Mouse (Mus musculus) gastrocnemius, postnatal 14 days (tissue): ENCODE measurements at regions not wholly inside any gene's neighbourhood (a gene's known extent, or its start where the extent isn't known, plus 50 kb on each side); places are given as distances from the start of the nearest gene placed in this dataset.

ENCODE experiments used
- DNase-seq: peaks from one replicate; pipeline ENCODE4 v3.0.0; 2021; ENCODE audit warnings: mixed read lengths
- intact Hi-C: fragments of 180-260 bp; cut with DNase I; formaldehyde crosslinking; loops from one replicate; pipeline ENCODE4 v1.15.1; 2025; ENCODE audit warnings: low total_unique reads

- DNase-seq: no peak
- intact Hi-C loops: no loop called here
Measured at GRCm38 (mm10) chr13:16716340-16716739, 704.7 kb downstream of the Inhba start.

DNA sequence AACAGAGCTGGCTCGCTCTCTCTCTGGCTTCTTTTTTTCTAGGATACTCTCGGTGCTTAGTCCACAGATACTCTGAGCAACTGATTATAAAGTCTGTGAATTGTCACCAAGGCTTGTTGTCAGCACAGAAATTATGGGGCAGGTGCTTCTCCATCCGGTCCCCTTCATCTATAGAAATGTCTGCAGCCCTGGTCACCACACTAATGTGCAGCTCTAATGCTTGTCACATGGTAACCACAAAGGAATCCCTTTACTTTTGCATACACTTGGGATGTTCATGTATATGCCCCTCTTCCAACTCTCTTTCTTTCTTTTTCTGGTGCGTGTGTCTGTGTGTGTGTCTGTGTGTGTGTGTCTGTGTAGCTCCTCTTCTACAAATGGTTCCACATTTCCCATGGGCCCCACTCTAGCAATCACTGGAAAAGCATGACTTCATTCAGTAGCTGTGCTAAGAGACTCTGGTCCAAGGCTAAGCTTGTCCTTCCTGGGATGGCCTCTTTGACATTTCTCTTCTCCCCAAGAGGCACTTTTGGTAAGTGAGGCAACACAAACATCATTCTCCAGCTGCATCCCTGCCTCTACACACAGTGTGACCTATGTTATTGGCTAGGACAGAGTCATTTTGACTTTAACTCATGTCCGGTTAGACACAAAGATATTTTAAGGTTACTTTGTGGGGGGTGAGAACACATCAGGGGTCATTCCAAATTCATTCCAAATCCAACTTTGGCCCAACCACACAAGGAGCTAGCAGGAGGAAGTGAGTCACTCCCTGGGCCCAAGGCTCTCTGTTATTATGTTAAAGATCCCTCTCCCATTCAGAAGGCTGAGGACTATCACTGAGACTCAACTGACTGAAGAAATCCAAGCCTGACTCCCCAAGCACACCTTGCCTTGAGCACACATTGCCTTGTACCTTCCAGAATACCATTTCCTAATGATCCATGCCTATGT is 705.4 kb downstream of the Inhba start:
- DNase-seq: no peak
- intact Hi-C loops: no loop called here

DNA sequence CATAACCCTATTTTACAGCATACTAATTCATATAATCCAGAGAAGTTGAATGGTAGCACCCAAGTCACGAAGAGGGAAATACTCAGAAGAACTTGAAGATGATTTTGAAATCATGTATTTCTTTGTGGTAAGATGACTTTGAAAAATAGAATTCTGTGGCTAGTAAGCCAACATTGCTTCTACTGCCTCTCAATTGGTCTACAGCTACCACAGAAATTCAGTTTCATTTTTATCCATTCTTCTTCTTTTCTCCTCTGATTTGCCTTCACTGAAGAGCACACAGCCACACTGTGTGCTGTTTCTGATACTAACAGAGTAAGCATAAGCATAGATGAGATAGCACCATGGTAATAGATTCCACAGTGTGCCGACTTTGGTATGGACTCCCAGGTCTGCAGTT is 708.4 kb downstream of the Inhba start:
- DNase-seq: no peak
- intact Hi-C loops: no loop called here

- intact Hi-C loops: no loop called here
- DNase-seq: no peak
Measured at GRCm38 (mm10) chr13:16725350-16725749, 713.7 kb downstream of the Inhba start.

GRCm38 (mm10) chr13:16738313-16738712 is 726.7 kb downstream of the Inhba start:
- intact Hi-C loops: no loop called here
- no peak for DNase-seq

- DNase-seq: no peak
- intact Hi-C loops: no loop called here
Measured at GRCm38 (mm10) chr13:16739563-16739962, 727.9 kb downstream of the Inhba start.

GRCm38 (mm10) chr13:16744237-16744636 is 732.6 kb downstream of the Inhba start:
- intact Hi-C loops: no loop called here
- no peak for DNase-seq

GRCm38 (mm10) chr13:16745644-16746043 is 734.0 kb downstream of the Inhba start:
- intact Hi-C loops: no loop called here
- DNase-seq: no peak

GRCm38 (mm10) chr13:16746451-16746850 is 734.8 kb downstream of the Inhba start:
- no peak for DNase-seq
- intact Hi-C loops: no loop called here

GRCm38 (mm10) chr13:16756264-16756663 is 744.6 kb downstream of the Inhba start:
- DNase-seq: no peak
- intact Hi-C loops: no loop called here

- intact Hi-C loops: no loop called here
- no peak for DNase-seq
Measured at GRCm38 (mm10) chr13:16760045-16760444, 748.4 kb downstream of the Inhba start.

GRCm38 (mm10) chr13:16761415-16761814 is 749.8 kb downstream of the Inhba start:
- intact Hi-C loops: no loop called here
- DNase-seq: peak; percentile 12

DNA sequence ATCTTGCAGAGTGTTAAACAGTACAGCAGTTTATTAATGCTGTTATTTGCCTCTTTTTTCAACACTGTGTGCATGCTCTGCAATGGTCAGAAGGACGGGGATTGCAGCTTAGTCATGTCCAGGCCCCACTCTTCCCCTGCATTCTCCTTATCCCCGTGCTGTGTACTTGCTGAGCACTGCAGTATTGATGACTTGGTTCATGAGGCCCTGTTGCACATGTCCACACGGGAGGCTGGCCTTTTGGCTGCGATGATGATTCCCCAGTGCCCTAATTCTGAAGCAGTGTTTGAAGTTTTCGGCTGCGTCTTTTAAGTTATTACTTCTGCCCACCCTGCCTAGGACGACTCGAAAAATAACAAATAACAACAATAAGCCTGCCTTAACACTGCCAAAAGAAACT is 750.7 kb downstream of the Inhba start:
- intact Hi-C loops: no loop called here
- no peak for DNase-seq

GRCm38 (mm10) chr13:16762727-16763512 is 751.3 kb downstream of the Inhba start:
- no peak for DNase-seq
- intact Hi-C loops: no loop called here

GRCm38 (mm10) chr13:16763746-16764145 is 752.1 kb downstream of the Inhba start:
- peak; percentile 7 for DNase-seq
- intact Hi-C loops: no loop called here

GRCm38 (mm10) chr13:16769409-16769808 is 757.8 kb downstream of the Inhba start:
- DNase-seq: no peak
- intact Hi-C loops: no loop called here

- intact Hi-C loops: no loop called here
- no peak for DNase-seq
Measured at GRCm38 (mm10) chr13:16769848-16770422, 758.3 kb downstream of the Inhba start.

DNA sequence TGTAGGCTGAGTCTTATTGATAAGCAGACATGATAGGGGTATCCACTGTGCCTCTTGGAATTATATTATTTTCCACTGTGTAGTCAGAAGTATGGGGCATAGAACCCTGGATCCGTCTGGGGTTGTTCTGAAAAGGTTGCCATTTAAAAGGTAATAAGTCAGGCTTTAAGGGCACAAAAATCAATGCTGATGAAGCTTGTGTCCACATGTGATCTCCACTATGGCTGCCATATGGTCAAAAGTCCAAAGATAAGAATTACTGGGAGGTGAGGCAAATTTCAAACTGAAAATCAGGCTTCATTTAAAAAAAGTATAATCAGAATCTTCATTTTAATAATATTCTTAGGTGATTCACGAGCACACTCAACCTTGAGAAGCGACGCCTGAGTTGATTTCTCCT is 760.2 kb downstream of the Inhba start:
- intact Hi-C loops: no loop called here
- DNase-seq: no peak

DNA sequence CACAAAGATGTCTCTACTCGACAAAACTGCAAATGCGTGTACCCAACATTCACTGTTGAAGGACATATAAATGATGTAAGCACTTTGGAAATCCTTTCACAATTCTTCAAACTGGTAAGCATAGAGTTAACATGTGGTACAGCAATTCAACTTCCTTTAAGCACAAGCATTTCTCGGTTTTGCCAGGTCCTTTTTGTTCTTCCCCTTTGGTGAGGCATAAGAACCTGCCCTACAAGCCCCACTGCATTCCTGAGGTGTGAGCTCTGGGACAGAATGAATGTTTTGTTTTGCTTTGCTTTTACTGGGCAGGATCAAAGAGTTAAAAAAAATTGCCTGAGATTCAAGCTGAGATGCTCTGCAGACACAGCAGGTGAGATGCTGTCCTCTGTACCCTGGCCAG is 793.9 kb downstream of the Inhba start:
- DNase-seq: no peak
- intact Hi-C loops: no loop called here
